Mouse (Mus musculus) liver, embryonic 11.5 days (tissue): ENCODE data around the gene Zglp1. TPM values are rescaled to one million over a fixed set of nuclear protein-coding genes. Genes with fewer than 3 reads are reported as not detected.

Experiments
- ATAC-seq: fragments of 200-750 bp; cut with Nextera tagmentation; replicated peaks from 2 replicates; pipeline ENCODE4 v1.8.0; 2017; ENCODE audit warnings: moderate number of reproducible peaks, mild to moderate bottlenecking, moderate TSS enrichment, moderate library complexity; ENCODE audit not compliant: low FRiP score
- DNase-seq: peaks from one replicate; pipeline ENCODE4 v3.0.0-alpha.2; 2017; ENCODE audit warnings: low spot score
- H3K27ac ChIP-seq: fragments of 300-500 bp; sonication (generic); 2 replicates; pipeline ENCODE4 v1.5.1; 2014; ENCODE audit warnings: mild to moderate bottlenecking, low read depth, low read length, control low read depth
- H3K27me3 ChIP-seq: fragments of 300-500 bp; sonication (generic); replicated peaks from 2 replicates; pipeline ENCODE4 v1.6.1; 2014; ENCODE audit warnings: low read length, mixed read lengths; ENCODE audit not compliant: control insufficient read depth, insufficient read depth
- H3K36me3 ChIP-seq: fragments of 300-500 bp; sonication (generic); 2 replicates; pipeline ENCODE4 v1.6.1; 2014; ENCODE audit warnings: mild to moderate bottlenecking, low read length, moderate library complexity, mixed read lengths; ENCODE audit not compliant: control insufficient read depth, insufficient read depth
- H3K4me1 ChIP-seq: fragments of 300-500 bp; sonication (generic); replicated peaks from 2 replicates; pipeline ENCODE4 v1.6.1; 2014; ENCODE audit warnings: low read length, mixed read lengths; ENCODE audit not compliant: control insufficient read depth, insufficient read depth
- H3K4me2 ChIP-seq: fragments of 300-500 bp; sonication (generic); 2 replicates; pipeline ENCODE4 v1.6.1; 2014; ENCODE audit warnings: mild to moderate bottlenecking, control low read depth, moderate library complexity
- H3K4me3 ChIP-seq: fragments of 300-500 bp; sonication (generic); 2 replicates; pipeline ENCODE4 v1.5.1; 2014; ENCODE audit warnings: low read depth, low read length, control low read depth
- H3K9ac ChIP-seq: fragments of 300-500 bp; sonication (generic); 2 replicates; pipeline ENCODE4 v1.6.1; 2014; ENCODE audit warnings: low read depth, low read length, control low read depth
- H3K9me3 ChIP-seq: fragments of 300-500 bp; sonication (generic); 2 replicates; pipeline ENCODE4 v1.6.1; 2016; ENCODE audit warnings: low read length, inconsistent platforms, mixed read lengths; ENCODE audit not compliant: control insufficient read depth
- WGBS: fragments of 180-500 bp; shearing (Covaris S2); extraction: QIAGEN DNeasy Blood & Tissue Kit; methylation state at CpG from one replicate; pipeline ENCODE4 v1.1.7; 2014; 5-methylcytosine and 5-hydroxymethylcytosine counted together
- polyA plus RNA-seq: library from polyadenylated mRNA; unstranded; fragments of >200 nt; fragmentation: Nextera tagmentation; extraction: Ambion mirVana; gene quantifications from 2 replicates; pipeline ENCODE4 v1.2.1, GENCODE M21; 2014

Zglp1 gene
- polyA plus RNA-seq, 1 experiment from 2014 or later, result 0.67 TPM

GRCm38 (mm10) chr9:21100447-21101161, 33.7 kb upstream of the Zglp1 start:
- ATAC-seq, result 0 out of 2 replicates have a peak, but pooled peaks have one; percentile 20
- no peak for DNase-seq
- H3K27me3 ChIP-seq, result no peaks in the 10 kb centered on the region
- H3K4me3 ChIP-seq, result no peak overlapping the region
- H3K27ac ChIP-seq, result no peak overlapping the region
- peak overlapping the region; percentile 36 for H3K4me2 ChIP-seq
- whole genome bisulfite sequencing, result 36% methylated on average over 15 of the region's 15 CpGs
- no peaks in the 10 kb centered on the region for H3K36me3 ChIP-seq
- H3K9me3 ChIP-seq, result no peaks in the 10 kb centered on the region
- H3K9ac ChIP-seq, result peak overlapping the region; percentile 52; the same call in 1 of the 2 replicates
- H3K4me1 ChIP-seq, result peaks cover 19% of the 10 kb centered on the region

DNA sequence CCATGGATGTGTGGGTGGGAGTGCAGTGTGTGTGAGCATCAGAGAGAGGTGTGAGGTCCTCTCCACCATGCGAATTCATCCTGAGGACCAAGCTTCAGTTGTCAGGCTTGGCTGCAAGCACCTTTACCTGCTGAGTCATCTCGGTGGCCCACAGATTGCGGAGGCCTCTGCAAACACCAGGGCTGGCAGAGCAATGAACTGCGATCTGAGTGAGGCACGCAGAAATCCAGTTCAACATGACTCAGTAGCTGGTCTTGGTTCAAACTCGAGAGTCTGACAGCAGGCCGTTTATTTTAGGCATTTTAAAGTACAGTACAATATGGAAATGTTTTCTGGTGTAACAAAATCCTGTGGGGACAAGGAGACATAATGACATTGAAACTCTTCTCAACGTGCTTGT, 30.9 kb upstream of the Zglp1 start:
- Histone ChIP-seq H3K9me3 (no peaks in the 10 kb centered on the region), H3K4me1 (peaks cover 14% of the 10 kb centered on the region), H3K4me2 (no peak overlapping the region), H3K9ac (0 out of 2 replicates have a peak overlapping the region, but pooled peaks have one; percentile 22), H3K27me3 (no peaks in the 10 kb centered on the region), H3K36me3 (no peaks in the 10 kb centered on the region), H3K27ac (no peak overlapping the region), H3K4me3 (no peak overlapping the region)
- DNase-seq, result no peak
- 61% methylated on average over 8 of the region's 8 CpGs for WGBS
- ATAC-seq, result no peak

DNA sequence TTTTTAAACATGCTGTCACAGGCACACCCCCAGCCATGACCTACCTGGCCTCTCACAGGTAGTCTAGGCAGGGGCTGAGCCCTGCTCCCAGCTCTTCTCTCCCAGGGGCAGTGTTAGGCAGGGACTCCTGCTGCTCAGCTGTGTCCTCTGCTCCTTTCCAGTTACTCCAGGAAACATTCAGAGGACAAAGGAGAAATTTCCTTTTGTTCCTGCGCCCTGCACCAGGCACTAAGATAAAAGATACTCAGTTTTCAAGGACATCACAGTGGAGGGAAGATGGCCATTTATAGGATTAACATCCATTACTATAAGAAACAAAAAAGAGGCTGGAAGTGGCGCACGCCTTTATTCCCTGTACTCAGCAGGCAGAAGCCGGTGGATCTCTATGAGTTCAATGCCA, 29.1 kb upstream of the Zglp1 start:
- no peak overlapping the region for H3K27ac ChIP-seq
- no peaks in the 10 kb centered on the region for H3K27me3 ChIP-seq
- H3K4me2 ChIP-seq, result no peak overlapping the region
- WGBS, result 89% methylated on average over 4 of the region's 4 CpGs
- DNase-seq (no peak), ATAC-seq (no peak)
- no peaks in the 10 kb centered on the region for H3K9me3 ChIP-seq
- H3K36me3 ChIP-seq, result no peaks in the 10 kb centered on the region
- H3K4me3 ChIP-seq, result no peak overlapping the region
- H3K9ac ChIP-seq, result no peak overlapping the region
- peaks cover 18% of the 10 kb centered on the region for H3K4me1 ChIP-seq

DNA sequence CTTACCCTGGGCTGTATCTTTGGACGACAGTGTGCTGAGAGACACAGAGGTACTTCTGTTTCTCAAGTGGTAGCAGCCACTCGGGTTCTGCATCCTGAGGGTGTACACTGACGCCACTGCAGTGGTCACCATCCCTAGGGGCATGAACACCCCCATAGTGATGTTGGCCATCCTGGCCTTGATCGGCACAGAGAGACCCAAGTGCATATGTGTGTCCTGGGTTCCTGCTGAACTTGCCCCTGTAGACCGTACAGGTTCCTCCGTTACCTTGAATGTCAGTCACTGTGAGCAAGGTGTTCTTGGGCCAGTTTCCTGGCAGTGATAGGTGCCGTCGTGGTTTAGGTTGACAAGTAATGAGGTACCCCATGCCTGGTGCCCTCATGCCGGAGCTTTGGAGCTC, 26.5 kb upstream of the Zglp1 start:
- WGBS, result 93% methylated on average over 9 of the region's 9 CpGs
- peaks cover 25% of the 10 kb centered on the region for H3K4me1 ChIP-seq
- ATAC-seq, result no peak

GRCm38 (mm10) chr9:21091707-21092320, 24.9 kb upstream of the Zglp1 start, which contains the start of the genes Gm38431 and Raver1:
Gene Gm38431 (minus strand): TSS chr9:21091997.
Gene Raver1 (minus strand): TSS chr9:21092008.
- H3K36me3 ChIP-seq, result peaks cover 22% of the 10 kb centered on the region
- DNase-seq (peak; percentile 96), ATAC-seq (peak; percentile 99)
- no peaks in the 10 kb centered on the region for H3K27me3 ChIP-seq
- H3K9ac ChIP-seq, result peak within 1 kb of the TSS; percentile 65
- H3K9me3 ChIP-seq, result no peaks in the 10 kb centered on the region
- WGBS, result under 1% methylated on average over 54 of the region's 54 CpGs
- H3K4me1 ChIP-seq, result peaks cover 18% of the 10 kb centered on the region
- H3K27ac ChIP-seq, result peak within 1 kb of the TSS; percentile 65
- peak within 1 kb of the TSS; percentile 73 for H3K4me3 ChIP-seq
- peak within 1 kb of the TSS; percentile 95 for H3K4me2 ChIP-seq

More for the DNA sequence above, 26.5 kb upstream of the Zglp1 start:
- H3K27me3 ChIP-seq, result no peaks in the 10 kb centered on the region
- H3K9ac ChIP-seq, result no peak overlapping the region
- no peak overlapping the region for H3K27ac ChIP-seq
- H3K4me2 ChIP-seq, result no peak overlapping the region
- H3K9me3 ChIP-seq, result no peaks in the 10 kb centered on the region
- peaks cover 12% of the 10 kb centered on the region; the same call in 1 of the 2 replicates for H3K36me3 ChIP-seq
- H3K4me3 ChIP-seq, result no peak overlapping the region
- no peak for DNase-seq

DNA sequence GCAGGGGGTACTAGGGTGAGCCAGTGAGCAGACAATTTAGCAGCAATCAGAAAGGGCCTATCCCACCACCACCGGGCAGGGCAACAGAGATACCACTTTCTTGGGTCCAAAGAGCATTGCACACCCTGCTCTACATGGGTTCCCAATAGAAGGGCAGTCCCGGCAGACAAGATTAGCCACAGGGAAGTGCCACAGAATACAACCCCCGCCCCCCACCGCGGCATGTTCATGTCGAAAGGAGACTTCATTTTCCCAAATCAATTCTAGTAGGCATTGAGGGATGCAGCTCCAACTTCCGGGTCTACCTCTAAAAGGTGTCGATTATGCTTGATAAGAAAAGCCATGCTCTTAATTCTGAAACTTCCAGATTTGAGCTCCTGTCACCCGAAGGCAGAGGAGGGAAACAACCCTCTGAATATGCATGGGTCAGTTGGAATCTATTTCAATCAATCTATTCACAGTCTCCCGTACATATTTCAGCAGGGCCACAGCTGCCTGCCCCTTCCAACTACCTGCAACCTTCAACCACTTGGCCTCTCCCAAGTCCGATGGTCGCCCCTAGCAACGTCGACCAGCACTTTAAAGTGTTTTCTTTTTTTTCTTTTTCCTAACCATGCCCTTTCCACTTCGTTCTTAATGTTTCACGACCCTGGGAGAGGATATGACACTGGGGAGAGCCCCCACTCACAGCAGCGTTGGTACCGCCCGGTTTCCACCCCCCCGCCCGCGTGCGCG, 24.2 kb upstream of the Zglp1 start:
- H3K9ac ChIP-seq, result peak overlapping the region; percentile 64
- DNase-seq, result no peak
- H3K4me1 ChIP-seq, result peaks cover 22% of the 10 kb centered on the region
- no peaks in the 10 kb centered on the region for H3K27me3 ChIP-seq
- WGBS, result 2% methylated on average over 24 of the region's 24 CpGs
- H3K9me3 ChIP-seq, result no peaks in the 10 kb centered on the region
- H3K36me3 ChIP-seq, result peaks cover 28% of the 10 kb centered on the region
- H3K27ac ChIP-seq, result peak overlapping the region; percentile 65
- H3K4me2 ChIP-seq, result peak overlapping the region; percentile 95
- H3K4me3 ChIP-seq, result peak overlapping the region; percentile 73
- peak; percentile 11 for ATAC-seq

DNA sequence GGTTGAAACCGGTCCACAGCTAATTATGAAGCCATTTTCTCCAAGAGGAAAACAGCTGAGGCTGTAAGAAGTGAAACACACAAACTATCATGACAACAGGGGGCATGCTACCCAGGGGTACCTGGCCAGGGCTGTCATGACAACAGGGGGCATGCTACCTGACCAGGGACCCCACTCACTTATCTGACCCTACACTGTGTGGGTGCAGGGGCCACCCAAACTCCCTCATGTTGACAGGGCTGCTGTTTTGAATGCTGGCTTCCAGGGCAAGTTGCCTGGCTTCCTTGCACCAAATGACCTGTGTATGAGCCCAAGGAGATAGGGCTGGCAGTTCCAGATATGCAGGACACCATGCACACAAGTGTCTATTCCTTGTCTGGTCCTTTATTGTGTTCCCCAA, 23.6 kb upstream of the Zglp1 start:
- Histone ChIP-seq H3K36me3 (peaks cover 34% of the 10 kb centered on the region), H3K27me3 (no peaks in the 10 kb centered on the region), H3K4me2 (peak overlapping the region; percentile 95), H3K9ac (peak overlapping the region; percentile 64), H3K27ac (peak overlapping the region; percentile 65), H3K4me3 (peak overlapping the region; percentile 73), H3K4me1 (peaks cover 23% of the 10 kb centered on the region), H3K9me3 (no peaks in the 10 kb centered on the region)
- WGBS, result 90% methylated on average over 1 of the region's 1 CpGs
- DNase-seq, result no peak
- no peak for ATAC-seq

- DNase-seq, result no peak
- WGBS, result 67% methylated on average over 3 of the region's 3 CpGs
- Histone ChIP-seq H3K4me2 (no peak overlapping the region), H3K4me1 (peaks cover 12% of the 10 kb centered on the region), H3K36me3 (peaks cover 79% of the 10 kb centered on the region), H3K27me3 (no peaks in the 10 kb centered on the region), H3K9ac (no peak overlapping the region), H3K9me3 (no peaks in the 10 kb centered on the region), H3K27ac (no peak overlapping the region), H3K4me3 (no peak overlapping the region)
- ATAC-seq, result 0 out of 2 replicates have a peak, but pooled peaks have one; percentile 11
These were observed 16.4 kb upstream of the Zglp1 start for GRCm38 (mm10) chr9:21083324-21083723.
